25 mouse cellular contexts compared by ENCODE assay signal in the genomic region with DNA sequence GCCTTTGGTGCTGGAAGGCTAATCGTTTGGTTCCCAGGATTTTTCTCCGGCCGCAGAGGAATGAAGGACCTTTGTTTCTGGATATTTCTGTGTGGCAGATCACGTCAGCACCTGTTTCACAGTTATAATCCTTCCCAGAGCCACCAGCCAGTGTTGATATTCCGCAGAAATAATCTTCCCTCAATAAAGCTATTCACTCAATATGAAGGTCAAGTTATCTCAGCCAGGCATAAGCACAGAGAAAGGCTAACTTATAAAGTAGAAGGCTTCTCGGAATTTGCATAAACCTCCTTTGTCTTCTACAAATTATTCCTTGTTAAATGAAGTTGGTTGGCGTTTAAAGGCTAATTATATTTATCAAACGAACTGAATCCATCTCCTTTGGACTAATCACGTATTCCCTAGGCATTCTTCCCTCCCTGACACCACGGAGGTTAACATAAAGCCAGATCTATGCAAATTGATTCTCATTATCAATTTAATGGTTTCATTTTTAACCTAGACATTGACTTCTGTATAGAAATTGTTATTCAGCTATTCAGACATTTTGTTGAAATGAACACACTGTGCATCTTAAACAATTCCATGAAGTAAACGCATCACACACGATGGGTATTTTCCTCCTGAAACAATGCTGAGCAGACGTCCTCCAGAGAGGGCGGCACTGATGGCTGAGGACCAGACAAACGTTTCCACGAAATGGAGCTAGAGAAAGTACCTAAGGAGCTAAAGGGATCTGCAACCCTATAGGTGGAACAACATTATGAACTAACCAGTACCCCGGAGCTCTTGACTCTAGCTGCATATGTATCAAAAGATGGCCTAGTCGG.
A peak's percentile ranks its signal among the peaks of the same experiment; 100 is the strongest.
DNase-seq lines count a peak whose midpoint lies in the region; ATAC-seq and TF ChIP-seq lines count a peak whose summit lies in the region.
"Had no signal": no experiment of that assay in that cellular context is flagged by ENCODE, and none has a peak within 500 bp of the region (broad histone marks: within the 10 kb centered on the region; RNA-seq: fewer than 3 reads in every experiment).

No protein-coding gene starts in this region.

- H3K4me3 ChIP-seq in hindbrain, embryonic 11.5 days (ENCODE audit: low read depth, low read length) = no peak overlapping the region
- no peak overlapping the region for H3K4me3 ChIP-seq in hindbrain, postnatal 0 days (ENCODE audit: low read length)
- H3K4me3 ChIP-seq in midbrain, embryonic 14.5 days (replicated peaks; ENCODE audit: low read depth, low read length) = no peak overlapping the region
- H3K4me3 ChIP-seq in embryonic facial prominence, embryonic 10.5 days = no peak overlapping the region
- H3K4me3 ChIP-seq: hindbrain, embryonic 15.5 days; intestine, embryonic 15.5 days; liver, embryonic 12.5 days; stomach, embryonic 15.5 days had no signal

- no peaks in the 10 kb centered on the region for H3K4me1 ChIP-seq in hindbrain, embryonic 11.5 days (replicated peaks; ENCODE audit: control insufficient read depth, insufficient read depth, low read length)
- no peaks in the 10 kb centered on the region for H3K4me1 ChIP-seq in hindbrain, postnatal 0 days (ENCODE audit: insufficient read depth, low read length)
- H3K4me1 ChIP-seq in midbrain, embryonic 14.5 days (ENCODE audit: control insufficient read depth, insufficient read depth, low read length) = peaks cover 4% of the 10 kb centered on the region; the same call in 1 of the 2 replicates
- no peaks in the 10 kb centered on the region for H3K4me1 ChIP-seq in embryonic facial prominence, embryonic 10.5 days
- H3K4me1 ChIP-seq: intestine, embryonic 15.5 days; liver, embryonic 12.5 days; stomach, embryonic 15.5 days had no signal

- H3K9me3 ChIP-seq in hindbrain, embryonic 11.5 days (ENCODE audit: control insufficient read depth, low read length) = no peaks in the 10 kb centered on the region
- H3K9me3 ChIP-seq in hindbrain, postnatal 0 days (ENCODE audit: low read length) = no peaks in the 10 kb centered on the region
- H3K9me3 ChIP-seq in midbrain, embryonic 14.5 days (ENCODE audit: control insufficient read depth, low read length) = no peaks in the 10 kb centered on the region
- no peaks in the 10 kb centered on the region for H3K9me3 ChIP-seq in embryonic facial prominence, embryonic 10.5 days
- H3K9me3 ChIP-seq: hindbrain, embryonic 15.5 days; intestine, embryonic 15.5 days; liver, embryonic 12.5 days; stomach, embryonic 15.5 days had no signal

- no peak for DNase-seq in hindbrain, embryonic 11.5 days (ENCODE audit: low spot score)
- no peak for DNase-seq in hindbrain, postnatal 0 days (ENCODE audit: low spot score)
- peak; percentile 10 for DNase-seq in retina, postnatal 1 day
- DNase-seq in retina, embryonic 14.5 days (ENCODE audit: low spot score) = no peak
- peak; percentile 39 for DNase-seq in midbrain, embryonic 14.5 days
- no peak for DNase-seq in embryonic facial prominence, embryonic 10.5 days (ENCODE audit: low spot score)
- DNase-seq: adrenal gland, adult 2 months; adrenal gland, postnatal 36 days; B cell, adult 2 months; cerebellum, adult 8-10 months; cerebellum, postnatal 25 days; gastrocnemius, postnatal 14 days; heart, postnatal 14 days; kidney, adult 2 months; kidney, postnatal 4 days; left cerebral cortex, postnatal 4 days; liver, postnatal 0 days; lung, postnatal 36 days; right cerebral cortex, postnatal 25 days had no signal

- no peak overlapping the region for H3K27ac ChIP-seq in hindbrain, embryonic 11.5 days (ENCODE audit: low read depth, low read length)
- no peak overlapping the region for H3K27ac ChIP-seq in hindbrain, postnatal 0 days
- 0 out of 2 replicates have a peak overlapping the region, but pooled peaks have one; percentile 20 for H3K27ac ChIP-seq in midbrain, embryonic 14.5 days (replicated peaks; ENCODE audit: low read depth, low read length)
- no peak overlapping the region for H3K27ac ChIP-seq in embryonic facial prominence, embryonic 10.5 days (replicated peaks)
- H3K27ac ChIP-seq: hindbrain, embryonic 15.5 days; intestine, embryonic 15.5 days; kidney, postnatal 0 days; liver, embryonic 12.5 days; stomach, embryonic 15.5 days had no signal

- no peak overlapping the region for H3K4me2 ChIP-seq in hindbrain, embryonic 11.5 days (replicated peaks; ENCODE audit: low read depth, low read length)
- no peak overlapping the region for H3K4me2 ChIP-seq in hindbrain, postnatal 0 days (ENCODE audit: low read depth, low read length)
- no peak overlapping the region for H3K4me2 ChIP-seq in midbrain, embryonic 14.5 days (ENCODE audit: low read length)
- H3K4me2 ChIP-seq: hindbrain, embryonic 15.5 days; intestine, embryonic 15.5 days; liver, embryonic 12.5 days; stomach, embryonic 15.5 days had no signal

- no peaks in the 10 kb centered on the region for H3K27me3 ChIP-seq in hindbrain, embryonic 11.5 days (ENCODE audit: control insufficient read depth, insufficient read depth, low read length)
- H3K27me3 ChIP-seq in hindbrain, postnatal 0 days (ENCODE audit: insufficient read depth, low read length) = no peaks in the 10 kb centered on the region
- no peaks in the 10 kb centered on the region for H3K27me3 ChIP-seq in midbrain, embryonic 14.5 days (ENCODE audit: control insufficient read depth, insufficient read depth, low read length)
- no peaks in the 10 kb centered on the region for H3K27me3 ChIP-seq in embryonic facial prominence, embryonic 10.5 days (replicated peaks; ENCODE audit: low read depth, poor library complexity, severe bottlenecking)
- H3K27me3 ChIP-seq: hindbrain, embryonic 15.5 days; intestine, embryonic 15.5 days; liver, embryonic 12.5 days; stomach, embryonic 15.5 days had no signal

- H3K36me3 ChIP-seq in hindbrain, embryonic 11.5 days (ENCODE audit: control insufficient read depth, insufficient read depth, low read length) = no peaks in the 10 kb centered on the region
- H3K36me3 ChIP-seq in hindbrain, postnatal 0 days (ENCODE audit: insufficient read depth, low read length) = no peaks in the 10 kb centered on the region
- no peaks in the 10 kb centered on the region for H3K36me3 ChIP-seq in midbrain, embryonic 14.5 days (ENCODE audit: control insufficient read depth, insufficient read depth, low read length)
- no peaks in the 10 kb centered on the region for H3K36me3 ChIP-seq in embryonic facial prominence, embryonic 10.5 days (replicated peaks)
- H3K36me3 ChIP-seq: hindbrain, embryonic 15.5 days; intestine, embryonic 15.5 days; liver, embryonic 12.5 days; stomach, embryonic 15.5 days had no signal

- 73% methylated on average over 17 of the region's 18 CpGs for WGBS in hindbrain, embryonic 11.5 days
- 46% methylated on average over 18 of the region's 18 CpGs for WGBS in hindbrain, postnatal 0 days
- 51% methylated on average over 18 of the region's 18 CpGs for WGBS in midbrain, embryonic 14.5 days
- WGBS in embryonic facial prominence, embryonic 10.5 days = 82% methylated on average over 18 of the region's 18 CpGs

- no peak overlapping the region for H3K9ac ChIP-seq in hindbrain, embryonic 11.5 days (ENCODE audit: low read depth, low read length)
- no peak overlapping the region for H3K9ac ChIP-seq in hindbrain, postnatal 0 days (replicated peaks; ENCODE audit: low read length)
- no peak overlapping the region for H3K9ac ChIP-seq in midbrain, embryonic 14.5 days (replicated peaks; ENCODE audit: low read length)
- H3K9ac ChIP-seq: hindbrain, embryonic 15.5 days; intestine, embryonic 15.5 days; liver, embryonic 12.5 days; liver, postnatal 0 days; stomach, embryonic 15.5 days had no signal

- TF ChIP-seq CTCF in hindbrain, postnatal 0 days (IDR thresholded peaks at IDR 0.05; ENCODE audit: low read depth) = no peak

- ATAC-seq in hindbrain, embryonic 11.5 days (ENCODE audit: low FRiP score) = peak; percentile 53
- no peak for ATAC-seq in hindbrain, postnatal 0 days
- no peak for ATAC-seq in midbrain, embryonic 14.5 days (ENCODE audit: low FRiP score, low TSS enrichment)
- ATAC-seq: activated CD4-positive, CD25-positive, alpha-beta regulatory T cell, adult 4 months; intestine, embryonic 15.5 days; liver, embryonic 12.5 days; liver, postnatal 0 days had no signal

Comparison
In these comparisons a context has a peak if more than half of its experiments do, and no peak if none do; other contexts are left out.
1. DNase-seq: peak in retina, postnatal 1 day (single experiment) and midbrain, embryonic 14.5 days (single experiment); none in hindbrain, embryonic 11.5 days (single experiment), hindbrain, postnatal 0 days (single experiment), retina, embryonic 14.5 days (single experiment) and embryonic facial prominence, embryonic 10.5 days (single experiment).